Mouse (Mus musculus) MEL (cell line): ENCODE measurements around the gene Herc1. TPM values are rescaled to one million over a fixed set of nuclear protein-coding genes. Genes with fewer than 3 reads are reported as not detected.

ENCODE experiments used
- DNase-seq: peaks from one replicate; pipeline ENCODE4 v3.0.0; 2011; ENCODE audit warnings: low read depth, low spot score
- H3K27ac ChIP-seq: 2 replicates; pipeline ENCODE4 v1.5.1; 2012; ENCODE audit warnings: low read depth, mild to moderate bottlenecking, control low read depth, low read length, moderate library complexity; ENCODE audit not compliant: control insufficient read depth
- H3K27me3 ChIP-seq, 2 experiments: fragments of 150-350 bp in 1 of 2; sonication (generic) in 1 of 2; 2 replicates each; pipeline ENCODE4 v1.6.1; 2012; ENCODE audit warnings: low read length in 2 of 2, mild to moderate bottlenecking in 2 of 2, improper control_type of control experiment in 1 of 2, moderate library complexity in 1 of 2; ENCODE audit not compliant: insufficient read depth in 2 of 2, control insufficient read depth in 1 of 2
- H3K36me3 ChIP-seq, 2 experiments: 2 replicates each; pipeline ENCODE4 v1.6.1; 2012 to 2014; ENCODE audit warnings: low read length in 2 of 2, improper control_type of control experiment in 1 of 2, inconsistent platforms in 1 of 2, mild to moderate bottlenecking in 1 of 2; ENCODE audit not compliant: insufficient read depth in 2 of 2, control insufficient read depth in 1 of 2
- H3K4me1 ChIP-seq, 2 experiments: fragments of 150-350 bp in 1 of 2; sonication (generic) in 1 of 2; 2 replicates each; pipeline ENCODE4 v1.6.1; 2012; ENCODE audit warnings: low read length in 2 of 2, improper control_type of control experiment in 1 of 2, mild to moderate bottlenecking in 1 of 2; ENCODE audit not compliant: insufficient read depth in 2 of 2, control insufficient read depth in 1 of 2
- H3K4me3 ChIP-seq, 2 experiments: fragments of 150-350 bp in 1 of 2; sonication (generic) in 1 of 2; 2 replicates each; pipeline ENCODE4 v1.5.1; 2012; ENCODE audit warnings: low read depth in 2 of 2, low read length in 2 of 2, mild to moderate bottlenecking in 2 of 2, moderate library complexity in 2 of 2, control low read depth in 1 of 2, improper control_type of control experiment in 1 of 2; ENCODE audit not compliant: control insufficient read depth in 1 of 2, insufficient read depth in 1 of 2
- H3K79me2 ChIP-seq: 2 replicates; pipeline ENCODE4 v1.6.1; 2012; ENCODE audit warnings: mild to moderate bottlenecking, low read length, moderate library complexity; ENCODE audit not compliant: control insufficient read depth, poor library complexity, insufficient read depth
- H3K9ac ChIP-seq: 2 replicates; pipeline ENCODE4 v1.6.1; 2012; ENCODE audit warnings: low read depth, mild to moderate bottlenecking, control low read depth, low read length, moderate library complexity; ENCODE audit not compliant: control insufficient read depth, poor library complexity, severe bottlenecking
- H3K9me3 ChIP-seq: fragments of 150-350 bp; sonication (generic); replicated peaks from 2 replicates; pipeline ENCODE4 v1.6.1; 2012; ENCODE audit warnings: mild to moderate bottlenecking, low read length, improper control_type of control experiment, moderate library complexity; ENCODE audit not compliant: insufficient read depth
- BHLHE40 ChIP-seq: IDR thresholded peaks from 2 replicates; pipeline ENCODE4 v1.6.1; 2012; ENCODE audit warnings: low read depth, mild to moderate bottlenecking, inconsistent platforms, low read length, improper control_type of control experiment, borderline replicate concordance
- CHD1 ChIP-seq: IDR thresholded peaks from 2 replicates; pipeline ENCODE4 v1.6.1; 2012; ENCODE audit warnings: low read depth, mild to moderate bottlenecking, inconsistent platforms, low read length, improper control_type of control experiment
- CHD2 ChIP-seq: IDR thresholded peaks from 2 replicates; pipeline ENCODE4 v1.6.1; 2011; ENCODE audit warnings: low read length, improper control_type of control experiment
- CTCF ChIP-seq, 3 experiments: IDR thresholded peaks in 2 of 3; conservative IDR thresholded peaks in 1 of 3; 2 replicates each; pipeline ENCODE4 v1.5.1; 2011 to 2012; ENCODE audit warnings: low read length in 3 of 3, low read depth in 2 of 3, mild to moderate bottlenecking in 2 of 3, improper control_type of control experiment in 1 of 3, inconsistent platforms in 1 of 3, mixed read lengths in 1 of 3, moderate library complexity in 1 of 3; ENCODE audit not compliant: control insufficient read depth in 1 of 3, insufficient read depth in 1 of 3, poor library complexity in 1 of 3, severe bottlenecking in 1 of 3
- E2F4 ChIP-seq: IDR thresholded peaks from 2 replicates; pipeline ENCODE4 v1.6.1; 2011; ENCODE audit warnings: low read depth, low read length, improper control_type of control experiment, borderline replicate concordance
- ELF1 ChIP-seq: IDR thresholded peaks from 2 replicates; pipeline ENCODE4 v1.6.1; 2014; ENCODE audit warnings: low read depth, mild to moderate bottlenecking, inconsistent platforms, low read length, improper control_type of control experiment, moderate library complexity
- EP300 ChIP-seq, 2 experiments: IDR thresholded peaks; 2 replicates each; pipeline ENCODE4 v1.6.1; 2011; ENCODE audit warnings: improper control_type of control experiment in 2 of 2, low read length in 2 of 2, low read depth in 1 of 2, mild to moderate bottlenecking in 1 of 2
- GABPA ChIP-seq: IDR thresholded peaks from 2 replicates; pipeline ENCODE4 v1.6.1; 2012; ENCODE audit warnings: low read depth, mild to moderate bottlenecking, inconsistent platforms, low read length, improper control_type of control experiment, moderate library complexity
- GATA1 ChIP-seq: IDR thresholded peaks from 2 replicates; pipeline ENCODE4 v1.6.1; 2011; ENCODE audit warnings: low read depth, low read length, improper control_type of control experiment
- HCFC1 ChIP-seq: IDR thresholded peaks from 2 replicates; pipeline ENCODE4 v1.6.1; 2012; ENCODE audit warnings: low read depth, mild to moderate bottlenecking, inconsistent platforms, low read length, improper control_type of control experiment, moderate library complexity
- MAFK ChIP-seq: IDR thresholded peaks from 2 replicates; pipeline ENCODE4 v1.6.1; 2011; ENCODE audit warnings: low read depth, mild to moderate bottlenecking, low read length, improper control_type of control experiment, borderline replicate concordance
- MAZ ChIP-seq: IDR thresholded peaks from 2 replicates; pipeline ENCODE4 v1.6.1; 2012; ENCODE audit warnings: low read depth, mild to moderate bottlenecking, inconsistent platforms, low read length, improper control_type of control experiment
- MEF2A ChIP-seq: IDR thresholded peaks from 2 replicates; pipeline ENCODE4 v1.6.1; 2014; ENCODE audit warnings: low read depth, mild to moderate bottlenecking, inconsistent platforms, low read length, improper control_type of control experiment; ENCODE audit not compliant: poor library complexity, insufficient replicate concordance, severe bottlenecking; ENCODE audit errors: extremely low read depth
- MXI1 ChIP-seq: IDR thresholded peaks from 2 replicates; pipeline ENCODE4 v1.6.1; 2011; ENCODE audit warnings: mild to moderate bottlenecking, low read depth, low read length, improper control_type of control experiment
- MYB ChIP-seq: IDR thresholded peaks from 2 replicates; pipeline ENCODE4 v1.6.1; 2011; ENCODE audit warnings: mild to moderate bottlenecking, low read depth, low read length, improper control_type of control experiment
- MYC ChIP-seq: IDR thresholded peaks from 2 replicates; pipeline ENCODE4 v1.6.1; 2011; ENCODE audit warnings: low read depth, mild to moderate bottlenecking, low read length, improper control_type of control experiment, moderate library complexity
- NELFE ChIP-seq: IDR thresholded peaks from 2 replicates; pipeline ENCODE4 v1.6.1; 2011; ENCODE audit warnings: low read depth, low read length, improper control_type of control experiment
- NRF1 ChIP-seq: IDR thresholded peaks from 2 replicates; pipeline ENCODE4 v1.6.1; 2014; ENCODE audit warnings: low read depth, mild to moderate bottlenecking, inconsistent platforms, low read length, improper control_type of control experiment, moderate library complexity; ENCODE audit not compliant: poor library complexity, insufficient read depth, severe bottlenecking
- POLR2A ChIP-seq, 2 experiments: IDR thresholded peaks; 2 replicates each; pipeline ENCODE4 v1.6.1; 2011 to 2012; ENCODE audit warnings: low read length in 2 of 2, mild to moderate bottlenecking in 2 of 2, control low read depth in 1 of 2, improper control_type of control experiment in 1 of 2, low read depth in 1 of 2, moderate library complexity in 1 of 2; ENCODE audit not compliant: control insufficient read depth in 1 of 2, insufficient read depth in 1 of 2, poor library complexity in 1 of 2
- POLR2AphosphoS5 ChIP-seq: IDR thresholded peaks from 2 replicates; pipeline ENCODE4 v1.6.1; 2012; ENCODE audit warnings: low read depth, borderline replicate concordance, mild to moderate bottlenecking, inconsistent platforms, low read length, moderate library complexity, mixed read lengths
- RCOR1 ChIP-seq: IDR thresholded peaks from 2 replicates; pipeline ENCODE4 v1.6.1; 2012; ENCODE audit warnings: low read depth, mild to moderate bottlenecking, inconsistent platforms, low read length, improper control_type of control experiment
- TAL1 ChIP-seq: IDR thresholded peaks from 2 replicates; pipeline ENCODE4 v1.6.1; 2012; ENCODE audit warnings: mild to moderate bottlenecking, inconsistent platforms, low read length, moderate library complexity, mixed read lengths
- TBP ChIP-seq: IDR thresholded peaks from 2 replicates; pipeline ENCODE4 v1.8.0; 2011; ENCODE audit warnings: low read depth, low read length, improper control_type of control experiment
- TCF12 ChIP-seq: IDR thresholded peaks from 2 replicates; pipeline ENCODE4 v1.6.1; 2014; ENCODE audit warnings: low read depth, mild to moderate bottlenecking, inconsistent platforms, low read length, improper control_type of control experiment, moderate library complexity
- UBTF ChIP-seq: IDR thresholded peaks from 2 replicates; pipeline ENCODE4 v1.6.1; 2012; ENCODE audit warnings: low read depth, mild to moderate bottlenecking, inconsistent platforms, low read length, improper control_type of control experiment, moderate library complexity, borderline replicate concordance; ENCODE audit not compliant: insufficient read depth
- USF1 ChIP-seq: IDR thresholded peaks from 2 replicates; pipeline ENCODE4 v1.6.1; 2014; ENCODE audit warnings: low read depth, mild to moderate bottlenecking, inconsistent platforms, low read length, improper control_type of control experiment, moderate library complexity
- ZMIZ1 ChIP-seq: IDR thresholded peaks from 2 replicates; pipeline ENCODE4 v1.6.1; 2012; ENCODE audit warnings: low read depth, mild to moderate bottlenecking, inconsistent platforms, low read length, improper control_type of control experiment, moderate library complexity
- ZNF384 ChIP-seq: IDR thresholded peaks from 2 replicates; pipeline ENCODE4 v1.6.1; 2012; ENCODE audit warnings: low read depth, mild to moderate bottlenecking, inconsistent platforms, low read length, improper control_type of control experiment
- polyA plus RNA-seq, 2 experiments: library from polyadenylated mRNA; stranded (reverse) in 1 of 2; unstranded in 1 of 2; fragments of >175 nt in 1 of 2; fragments of >200 nt in 1 of 2; gene quantifications; 2 replicates each; pipeline versions ENCODE4 v1.2.1 to v1.2.4; 2012; ENCODE audit warnings: low replicate concordance in 2 of 2, low read depth in 1 of 2; ENCODE audit not compliant: insufficient read length in 2 of 2, insufficient read depth in 1 of 2, missing spikeins in 1 of 2
- total RNA-seq: library from RNA; depleted of rRNA; stranded (reverse); fragments of 300-350 nt; gene quantifications from 2 replicates; pipeline ENCODE4 v1.2.3, GENCODE M21; 2012

Gene Herc1
- total and polyA plus RNA-seq, 3 experiments, result 22.7 to 28.8 (median 23.2) TPM

GRCm38 (mm10) chr9:66501248-66501647 is 151.0 kb downstream of the Herc1 start:
- Histone ChIP-seq H3K9me3 (no peaks in the 10 kb centered on the region), H3K27me3 (no peaks in the 10 kb centered on the region), H3K36me3 (peaks cover 30 to 34% of the 10 kb centered on the region in 2 experiments), H3K79me2 (no peaks in the 10 kb centered on the region), H3K9ac (no peak overlapping the region), H3K27ac (no peak overlapping the region), H3K4me3 (no peak overlapping the region), H3K4me1 (peaks cover 24 to 31% of the 10 kb centered on the region in 2 experiments)
- no peak for TF ChIP-seq USF1
- TF ChIP-seq NELFE, result no peak
- TF ChIP-seq ZMIZ1, result no peak
- no peak for TF ChIP-seq GABPA
- TF ChIP-seq MAFK, result no peak
- no peak for TF ChIP-seq ZNF384
- TF ChIP-seq EP300 (IDR thresholded peaks at IDR 0.05; ENCODE audit: low read depth in 1 of 2, low read length in 2 of 2), result no peak
- TF ChIP-seq MYB, result no peak
- TF ChIP-seq TBP, result no peak
- TF ChIP-seq CHD1, result no peak
- TF ChIP-seq MXI1, result no peak
- no peak for TF ChIP-seq MEF2A
- TF ChIP-seq POLR2A (IDR thresholded peaks at IDR 0.05; ENCODE audit: control insufficient read depth in 1 of 2, insufficient read depth in 1 of 2, low read depth in 1 of 2, low read length in 2 of 2, poor library complexity in 1 of 2), result no peak
- TF ChIP-seq CTCF (IDR thresholded peaks at IDR 0.05 in 2 of 3, conservative IDR thresholded peaks at IDR 0.05 in 1 of 3; ENCODE audit: control insufficient read depth in 1 of 3, insufficient read depth in 1 of 3, low read depth in 2 of 3, low read length in 3 of 3, poor library complexity in 1 of 3, severe bottlenecking in 1 of 3), result no peak
- no peak for DNase-seq

GRCm38 (mm10) chr9:66503879-66504411 is 153.7 kb downstream of the Herc1 start:
- H3K4me1 ChIP-seq, result peaks cover 26 to 38% of the 10 kb centered on the region in 2 experiments
- DNase-seq, result peak; percentile 92
- peak overlapping the region; percentile 11 for H3K9ac ChIP-seq
- H3K4me3 ChIP-seq, result no peak overlapping the region
- H3K27ac ChIP-seq, result peak overlapping the region; percentile 89
- H3K79me2 ChIP-seq, result no peaks in the 10 kb centered on the region
- no peaks in the 10 kb centered on the region for H3K9me3 ChIP-seq
- no peaks in the 10 kb centered on the region for H3K27me3 ChIP-seq
- H3K36me3 ChIP-seq, result peaks cover 18 to 43% of the 10 kb centered on the region in 2 experiments
- 0 out of 2 replicates have a peak, but pooled peaks have one; percentile 46 for TF ChIP-seq HCFC1
- TF ChIP-seq NELFE, result no peak
- TF ChIP-seq E2F4, result no peak
- TF ChIP-seq RCOR1, result peak; percentile 77
- no peak for TF ChIP-seq USF1
- TF ChIP-seq BHLHE40, result peak; percentile 52; the same call in 1 of the 2 replicates
- TF ChIP-seq TCF12, result peak; percentile 68
- no peak for TF ChIP-seq MAZ
- TF ChIP-seq POLR2A (IDR thresholded peaks at IDR 0.05; ENCODE audit: control insufficient read depth in 1 of 2, insufficient read depth in 1 of 2, low read depth in 1 of 2, low read length in 2 of 2, poor library complexity in 1 of 2), result peak in 1 of 2 experiments; percentile 50; a peak in 1 of 4 replicates
- TF ChIP-seq POLR2AphosphoS5, result no peak
- peak; percentile 88 for TF ChIP-seq TBP
- TF ChIP-seq MEF2A, result no peak
- TF ChIP-seq CTCF (IDR thresholded peaks at IDR 0.05 in 2 of 3, conservative IDR thresholded peaks at IDR 0.05 in 1 of 3; ENCODE audit: control insufficient read depth in 1 of 3, insufficient read depth in 1 of 3, low read depth in 2 of 3, low read length in 3 of 3, poor library complexity in 1 of 3, severe bottlenecking in 1 of 3), result peak; percentile 38 to 90 (median 77)
- TF ChIP-seq MYB, result no peak
- TF ChIP-seq UBTF, result no peak
- TF ChIP-seq MYC, result peak; percentile 66; the same call in 1 of the 2 replicates
- TF ChIP-seq GABPA, result no peak
- peak; percentile 71 for TF ChIP-seq GATA1
- TF ChIP-seq TAL1, result no peak
- TF ChIP-seq ZNF384, result no peak
- TF ChIP-seq NRF1, result no peak
- TF ChIP-seq ELF1, result no peak
- no peak for TF ChIP-seq CHD2
- peak; percentile 85 to 86 for TF ChIP-seq EP300 (IDR thresholded peaks at IDR 0.05; ENCODE audit: low read depth in 1 of 2, low read length in 2 of 2)
